Mouse (Mus musculus) CH12.LX (cell line): ENCODE results near the gene Mpp2. TPM values are rescaled to one million over a fixed set of nuclear protein-coding genes. Genes with fewer than 3 reads are reported as not detected.

Experiments used
- DNase-seq: peaks from one replicate; pipeline ENCODE4 v3.0.0-alpha.2; 2013; ENCODE audit errors: extremely low read depth
- H3K27ac ChIP-seq: 2 replicates; pipeline ENCODE4 v1.5.1; 2012; ENCODE audit warnings: low read depth, mild to moderate bottlenecking, control low read depth, moderate library complexity; ENCODE audit not compliant: insufficient read depth
- H3K27me3 ChIP-seq: replicated peaks from 2 replicates; pipeline ENCODE3; 2012; ENCODE audit warnings: inconsistent platforms
- H3K36me3 ChIP-seq, 2 experiments: replicated peaks in 1 of 2; 2 replicates each; pipeline versions ENCODE3 to v1.6.1; 2012; ENCODE audit warnings: inconsistent platforms in 1 of 2, low read length in 1 of 2, mild to moderate bottlenecking in 1 of 2, mixed read lengths in 1 of 2, moderate library complexity in 1 of 2; ENCODE audit not compliant: control insufficient read depth in 1 of 2, insufficient read depth in 1 of 2
- H3K4me1 ChIP-seq, 2 experiments: 2 replicates each; pipeline ENCODE4 v1.6.1; 2012; ENCODE audit warnings: inconsistent platforms in 1 of 2, moderate library complexity in 1 of 2; ENCODE audit not compliant: insufficient read depth in 2 of 2, control insufficient read depth in 1 of 2
- H3K4me2 ChIP-seq: 2 replicates; pipeline ENCODE4 v1.6.1; 2012; ENCODE audit warnings: low read depth, mild to moderate bottlenecking, control low read depth; ENCODE audit not compliant: poor library complexity, insufficient read depth, severe bottlenecking
- H3K4me3 ChIP-seq, 3 experiments: fragments of 150-350 bp in 1 of 3; sonication (generic) in 1 of 3; replicated peaks in 1 of 3; 2 replicates each; pipeline versions ENCODE3 to v1.5.1; 2011 to 2012; ENCODE audit warnings: low read depth in 2 of 3, low read length in 2 of 3, mild to moderate bottlenecking in 2 of 3, moderate library complexity in 2 of 3, control low read depth in 1 of 3, improper control_type of control experiment in 1 of 3, inconsistent platforms in 1 of 3, mixed read lengths in 1 of 3; ENCODE audit not compliant: poor library complexity in 1 of 3
- H3K79me2 ChIP-seq: replicated peaks from 2 replicates; pipeline ENCODE4 v1.6.1; 2012; ENCODE audit warnings: mild to moderate bottlenecking, moderate library complexity; ENCODE audit not compliant: control insufficient read depth, poor library complexity, insufficient read depth, severe bottlenecking; ENCODE audit errors: extremely low read depth
- H3K9ac ChIP-seq: 2 replicates; pipeline ENCODE4 v1.6.1; 2012; ENCODE audit warnings: low read depth, mild to moderate bottlenecking, control low read depth, moderate library complexity; ENCODE audit not compliant: insufficient read depth
- H3K9me3 ChIP-seq: replicated peaks from 2 replicates; pipeline ENCODE3; 2012; ENCODE audit warnings: low read length, inconsistent platforms, mixed read lengths
- CHD1 ChIP-seq: IDR thresholded peaks from 2 replicates; pipeline ENCODE4 v1.6.1; 2012; ENCODE audit warnings: low read depth, low read length, improper control_type of control experiment, inconsistent platforms
- CHD2 ChIP-seq: IDR thresholded peaks from 2 replicates; pipeline ENCODE4 v1.6.1; 2011; ENCODE audit warnings: low read length, improper control_type of control experiment
- ETS1 ChIP-seq: conservative IDR thresholded peaks from 2 replicates; pipeline ENCODE4 v1.6.1; 2012; ENCODE audit warnings: low read depth, mild to moderate bottlenecking, inconsistent platforms, low read length, improper control_type of control experiment, moderate library complexity
- GABPA ChIP-seq: IDR thresholded peaks from 2 replicates; pipeline ENCODE4 v1.6.1; 2012; ENCODE audit warnings: low read depth, low read length, improper control_type of control experiment, inconsistent platforms; ENCODE audit not compliant: insufficient replicate concordance
- IRF4 ChIP-seq: IDR thresholded peaks from 2 replicates; pipeline ENCODE4 v1.6.1; 2014; ENCODE audit warnings: low read depth, mild to moderate bottlenecking, inconsistent platforms, low read length, improper control_type of control experiment
- JUN ChIP-seq: IDR thresholded peaks from 2 replicates; pipeline ENCODE4 v1.6.1; 2011; ENCODE audit warnings: low read depth, mild to moderate bottlenecking, low read length, improper control_type of control experiment, moderate library complexity; ENCODE audit not compliant: insufficient read depth
- KAT2A ChIP-seq: IDR thresholded peaks from 2 replicates; pipeline ENCODE4 v1.6.1; 2012; ENCODE audit warnings: low read length, improper control_type of control experiment, inconsistent platforms; ENCODE audit not compliant: insufficient replicate concordance
- MAX ChIP-seq: IDR thresholded peaks from 2 replicates; pipeline ENCODE4 v1.6.1; 2011; ENCODE audit warnings: low read length, improper control_type of control experiment
- MEF2A ChIP-seq: IDR thresholded peaks from 2 replicates; pipeline ENCODE4 v1.6.1; 2014; ENCODE audit warnings: low read depth, mild to moderate bottlenecking, inconsistent platforms, low read length, improper control_type of control experiment, borderline replicate concordance
- MXI1 ChIP-seq: IDR thresholded peaks from 2 replicates; pipeline ENCODE4 v1.6.1; 2011; ENCODE audit warnings: mild to moderate bottlenecking, low read depth, low read length, improper control_type of control experiment
- MYC ChIP-seq: IDR thresholded peaks from 2 replicates; pipeline ENCODE4 v1.6.1; 2011; ENCODE audit warnings: low read depth, mild to moderate bottlenecking, improper control_type of control experiment, low read length
- NELFE ChIP-seq: IDR thresholded peaks from 2 replicates; pipeline ENCODE4 v1.6.1; 2011; ENCODE audit warnings: low read depth, low read length, improper control_type of control experiment
- NRF1 ChIP-seq: IDR thresholded peaks from 2 replicates; pipeline ENCODE4 v1.6.1; 2014; ENCODE audit warnings: low read depth, mild to moderate bottlenecking, inconsistent platforms, low read length, improper control_type of control experiment, moderate library complexity
- SMC3 ChIP-seq: IDR thresholded peaks from 2 replicates; pipeline ENCODE4 v1.6.1; 2011; ENCODE audit warnings: low read depth, low read length, improper control_type of control experiment
- TCF12 ChIP-seq: IDR thresholded peaks from 2 replicates; pipeline ENCODE4 v1.6.1; 2014; ENCODE audit warnings: low read depth, mild to moderate bottlenecking, inconsistent platforms, low read length, improper control_type of control experiment
- USF1 ChIP-seq: IDR thresholded peaks from 2 replicates; pipeline ENCODE4 v1.6.1; 2014; ENCODE audit warnings: low read depth, mild to moderate bottlenecking, inconsistent platforms, low read length, improper control_type of control experiment
- ZKSCAN1 ChIP-seq: IDR thresholded peaks from 2 replicates; pipeline ENCODE4 v1.6.1; 2012; ENCODE audit warnings: low read depth, inconsistent platforms, low read length, improper control_type of control experiment, borderline replicate concordance
- dilution Hi-C: fragments of 300-500 bp; cut with MboI; formaldehyde crosslinking; loops from 2 replicates; pipeline ENCODE4 v1.14.3; 2020; ENCODE audit warnings: low sequenced_read_pairs; ENCODE audit not compliant: extremely low pct_unique_long_range_greater_than_20kb, extremely low pct_ligation_motif_present
- in situ Hi-C: fragments of 300-500 bp; cut with MboI; formaldehyde crosslinking; loops from 3 replicates; pipeline ENCODE4 v1.14.3; 2019; ENCODE audit warnings: low sequenced_read_pairs, low pct_ligation_motif_present, low pct_unique_long_range_greater_than_20kb, mixed read lengths
- polyA plus RNA-seq: library from polyadenylated mRNA; unstranded; fragments of >175 nt; gene quantifications from 2 replicates; pipeline ENCODE4 v1.2.1, GENCODE M21; 2012; ENCODE audit warnings: low read depth; ENCODE audit not compliant: insufficient read length
- total RNA-seq, 2 experiments: library from RNA; depleted of rRNA; stranded (reverse); fragments of 300-350 nt in 1 of 2; fragments of >200 nt in 1 of 2; gene quantifications; 2 replicates each; pipeline ENCODE4 v1.2.3; 2012 to 2014

Mpp2 gene
- total and polyA plus RNA-seq, 3 experiments, result 0.35 to 3.1 (median 0.83) TPM

- no peaks in the 10 kb centered on the region for H3K79me2 ChIP-seq
- H3K9ac ChIP-seq, result no peak overlapping the region
- DNase-seq, result no peak
- in situ Hi-C loops, result no loop called here
- no peak for TF ChIP-seq JUN
- no peak for TF ChIP-seq GABPA
- no peak for TF ChIP-seq SMC3
- TF ChIP-seq ETS1, result no peak
- no peak for TF ChIP-seq CHD1
- no peak for TF ChIP-seq CHD2
- TF ChIP-seq ZKSCAN1, result no peak
- no peak for TF ChIP-seq NELFE
- TF ChIP-seq NRF1, result no peak
- TF ChIP-seq MXI1, result no peak
- no peak overlapping the region for H3K27ac ChIP-seq
- H3K4me3 ChIP-seq, result no peak overlapping the region
- H3K9me3 ChIP-seq, result no peaks in the 10 kb centered on the region
- H3K36me3 ChIP-seq, result no peaks in the 10 kb centered on the region
- peaks cover 92% of the 10 kb centered on the region for H3K27me3 ChIP-seq
- no peak overlapping the region for H3K4me2 ChIP-seq
- dilution Hi-C loops, result no loop called here
- H3K4me1 ChIP-seq, result peaks cover 0 to 2% of the 10 kb centered on the region in 2 experiments; a peak in 2 of 4 replicates
Measured at GRCm38 (mm10) chr11:102052697-102053096, 35.6 kb downstream of the Mpp2 start.

DNA sequence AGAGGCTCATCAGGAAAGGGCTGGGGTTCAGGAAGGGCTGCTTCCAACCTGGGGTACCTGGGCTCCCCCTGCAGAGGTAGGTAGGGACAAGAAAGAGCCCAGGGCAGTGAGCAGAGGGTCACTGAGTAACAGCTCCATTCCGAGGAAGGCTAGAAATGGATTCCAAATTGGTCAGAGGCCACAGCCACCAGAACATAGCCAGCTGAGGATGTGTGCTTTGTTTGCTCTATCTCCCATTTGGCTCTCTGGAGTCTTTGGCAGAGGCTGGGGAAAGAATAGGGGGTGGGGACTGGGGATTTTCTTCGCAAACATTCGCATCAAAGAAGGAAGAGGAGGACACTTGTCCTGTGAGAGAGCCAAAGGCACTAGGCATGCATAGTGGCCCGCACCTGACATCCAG, 36.4 kb downstream of the Mpp2 start:
- Histone ChIP-seq H3K36me3 (no peaks in the 10 kb centered on the region), H3K27me3 (peaks cover 92% of the 10 kb centered on the region), H3K4me1 (peaks cover 0 to 2% of the 10 kb centered on the region in 2 experiments; a peak in 2 of 4 replicates), H3K4me2 (no peak overlapping the region), H3K4me3 (no peak overlapping the region), H3K9ac (no peak overlapping the region), H3K79me2 (no peaks in the 10 kb centered on the region), H3K9me3 (no peaks in the 10 kb centered on the region), H3K27ac (no peak overlapping the region)
- DNase-seq, result no peak
- dilution Hi-C loops (no loop called here), in situ Hi-C loops (no loop called here)
- TF ChIP-seq TCF12 (no peak), NELFE (no peak), KAT2A (no peak), MYC (no peak), MEF2A (no peak)

GRCm38 (mm10) chr11:102051541-102051940, 36.8 kb downstream of the Mpp2 start:
- H3K4me2 ChIP-seq, result no peak overlapping the region
- H3K36me3 ChIP-seq, result no peaks in the 10 kb centered on the region
- H3K27me3 ChIP-seq, result peaks cover 92% of the 10 kb centered on the region
- H3K4me1 ChIP-seq, result peaks cover 0 to 2% of the 10 kb centered on the region in 2 experiments; a peak in 2 of 4 replicates
- H3K79me2 ChIP-seq, result no peaks in the 10 kb centered on the region
- dilution Hi-C loops (no loop called here), in situ Hi-C loops (no loop called here)
- H3K4me3 ChIP-seq, result no peak overlapping the region
- DNase-seq, result no peak
- no peaks in the 10 kb centered on the region for H3K9me3 ChIP-seq
- no peak overlapping the region for H3K27ac ChIP-seq
- TF ChIP-seq MAX (no peak), IRF4 (no peak), USF1 (no peak)
- H3K9ac ChIP-seq, result no peak overlapping the region
